Mouse (Mus musculus): ENCODE data around the gene Gm10392.

GRCm38 (mm10) chr11:77513811-77514170, 5.2 kb downstream of the Gm10392 start:
- TF ChIP-seq CTCF (IDR thresholded peaks at IDR 0.05; ENCODE audit: low read depth) (no peak), EP300 (optimal IDR thresholded peaks at IDR 0.05) (no peak)

All from stomach, postnatal 0 days (tissue).